Mouse (Mus musculus) heart, embryonic 11.5 days (tissue): ENCODE measurements around the gene Swap70. TPM values are rescaled to one million over a fixed set of nuclear protein-coding genes. Genes with fewer than 3 reads are reported as not detected.

Source experiments
- ATAC-seq: fragments of 200-750 bp; cut with Nextera tagmentation; replicated peaks from 2 replicates; pipeline ENCODE4 v1.8.0; 2017; ENCODE audit warnings: moderate library complexity; ENCODE audit not compliant: insufficient number of reproducible peaks, low FRiP score, low TSS enrichment
- H3K27ac ChIP-seq: fragments of 300-500 bp; sonication (generic); 2 replicates; pipeline ENCODE4 v1.5.1; 2014; ENCODE audit warnings: mild to moderate bottlenecking, low read depth, low read length
- H3K27me3 ChIP-seq: fragments of 300-500 bp; sonication (generic); 2 replicates; pipeline ENCODE4 v1.6.1; 2014; ENCODE audit warnings: mild to moderate bottlenecking, low read length, mixed read lengths; ENCODE audit not compliant: control insufficient read depth, insufficient read depth
- H3K36me3 ChIP-seq: fragments of 300-500 bp; sonication (generic); 2 replicates; pipeline ENCODE4 v1.6.1; 2014; ENCODE audit warnings: mild to moderate bottlenecking, low read length, moderate library complexity, mixed read lengths; ENCODE audit not compliant: control insufficient read depth, insufficient read depth
- H3K4me1 ChIP-seq: fragments of 300-500 bp; sonication (generic); 2 replicates; pipeline ENCODE4 v1.6.1; 2014; ENCODE audit warnings: low read length; ENCODE audit not compliant: control insufficient read depth, insufficient read depth
- H3K4me2 ChIP-seq: fragments of 300-500 bp; sonication (generic); 2 replicates; pipeline ENCODE4 v1.6.1; 2014; ENCODE audit warnings: mild to moderate bottlenecking, moderate library complexity
- H3K4me3 ChIP-seq: fragments of 300-500 bp; sonication (generic); 2 replicates; pipeline ENCODE4 v1.5.1; 2014; ENCODE audit warnings: low read depth, low read length
- H3K9ac ChIP-seq: fragments of 300-500 bp; sonication (generic); 2 replicates; pipeline ENCODE4 v1.6.1; 2014; ENCODE audit warnings: mild to moderate bottlenecking, low read depth, low read length, moderate library complexity
- H3K9me3 ChIP-seq: fragments of 300-500 bp; sonication (generic); replicated peaks from 2 replicates; pipeline ENCODE4 v1.6.1; 2016; ENCODE audit warnings: low read length; ENCODE audit not compliant: control insufficient read depth
- WGBS: fragments of 180-500 bp; shearing (Covaris S2); extraction: QIAGEN DNeasy Blood & Tissue Kit; methylation state at CpG from one replicate; pipeline ENCODE4 v1.1.7; 2014; ENCODE audit not compliant: insufficient replicate concordance; 5-methylcytosine and 5-hydroxymethylcytosine counted together
- polyA plus RNA-seq: library from polyadenylated mRNA; unstranded; fragments of >200 nt; fragmentation: Nextera tagmentation; extraction: Ambion mirVana; gene quantifications from 2 replicates; pipeline ENCODE4 v1.2.1, GENCODE M21; 2014

Swap70 gene
- polyA plus RNA-seq, 1 experiment from 2014 or later: 14.4 TPM

GRCm38 (mm10) chr7:110321106-110321505 is 99.6 kb downstream of the Swap70 start:
- Histone ChIP-seq H3K9me3 (peaks cover 6% of the 10 kb centered on the region; the same call in 1 of the 2 replicates), H3K36me3 (peaks cover 21% of the 10 kb centered on the region), H3K4me3 (no peak overlapping the region), H3K27me3 (no peaks in the 10 kb centered on the region), H3K4me1 (peaks cover 10% of the 10 kb centered on the region; the same call in 1 of the 2 replicates), H3K4me2 (no peak overlapping the region), H3K27ac (no peak overlapping the region), H3K9ac (no peak overlapping the region)
- WGBS: 79% methylated on average over 5 of the region's 5 CpGs
- no peak for ATAC-seq

- ATAC-seq: no peak
- Histone ChIP-seq H3K27ac (no peak overlapping the region), H3K4me3 (no peak overlapping the region), H3K4me1 (0 out of 2 replicates have a peak, but pooled peaks cover 2% of the 10 kb centered on the region), H3K27me3 (no peaks in the 10 kb centered on the region), H3K9ac (no peak overlapping the region), H3K4me2 (no peak overlapping the region), H3K9me3 (0 out of 2 replicates have a peak, but pooled peaks cover 3% of the 10 kb centered on the region), H3K36me3 (peaks cover 28% of the 10 kb centered on the region)
- 84% methylated on average over 1 of the region's 1 CpGs for WGBS
These were observed 103.3 kb downstream of the Swap70 start for GRCm38 (mm10) chr7:110324852-110325251.

GRCm38 (mm10) chr7:110325381-110326110 is 104.0 kb downstream of the Swap70 start:
- Histone ChIP-seq H3K36me3 (peaks cover 28% of the 10 kb centered on the region), H3K4me3 (no peak overlapping the region), H3K9ac (no peak overlapping the region), H3K9me3 (0 out of 2 replicates have a peak, but pooled peaks cover 3% of the 10 kb centered on the region), H3K27me3 (no peaks in the 10 kb centered on the region), H3K4me1 (no peaks in the 10 kb centered on the region), H3K27ac (no peak overlapping the region), H3K4me2 (no peak overlapping the region)
- ATAC-seq: no peak
- WGBS: 82% methylated on average over 5 of the region's 5 CpGs

Other genes starting within 250 kb of the Swap70 start
- 56.5 and 67.3 TPM in 2 replicates for gene Tmem41b, start 234.8 kb upstream of the Swap70 start, polyA plus RNA-seq
- gene Ipo7, start 203.4 kb upstream of the Swap70 start, polyA plus RNA-seq: 14.0 and 34.6 TPM in 2 replicates
- gene Zfp143, start 160.5 kb upstream of the Swap70 start, polyA plus RNA-seq: 17.9 and 18.5 TPM in 2 replicates
- 25.0 and 25.9 TPM in 2 replicates for gene Wee1, start 99.7 kb upstream of the Swap70 start, polyA plus RNA-seq